Mouse (Mus musculus): ENCODE data around the gene Ftcd. TPM values are rescaled to one million over a fixed set of nuclear protein-coding genes. Genes with fewer than 3 reads are reported as not detected.

The Ftcd gene
- total and polyA plus RNA-seq, 3 experiments, result not detected

GRCm38 (mm10) chr10:76622411-76622810 is 47.0 kb downstream of the Ftcd start:
- no peak for TF ChIP-seq EP300 (IDR thresholded peaks at IDR 0.05; ENCODE audit: insufficient read depth, low read depth, low read length)
- TF ChIP-seq POLR2A (IDR thresholded peaks at IDR 0.05; ENCODE audit: insufficient read depth, low read depth, low read length), result no peak
- no peak for TF ChIP-seq CTCF (IDR thresholded peaks at IDR 0.05)
- H3K9ac ChIP-seq (ENCODE audit: low read depth, low read length), result peak overlapping the region; percentile 79
- H3K27me3 ChIP-seq (ENCODE audit: control insufficient read depth, insufficient read depth, low read length), result no peaks in the 10 kb centered on the region
- H3K4me1 ChIP-seq (ENCODE audit: control insufficient read depth, insufficient read depth, low read length), result no peaks in the 10 kb centered on the region
- H3K27ac ChIP-seq, result peak overlapping the region; percentile 86
- intact Hi-C loops (cut with DNase I), result loop anchor here (2.0 kb wide), 1 partner anchor 112 kb away; no protein-coding TSS in a partner anchor
- H3K79me2 ChIP-seq (replicated peaks; ENCODE audit: control insufficient read depth, insufficient read depth, low read length), result no peaks in the 10 kb centered on the region
- DNase-seq, result no peak
- 64% methylated on average over 4 of the region's 4 CpGs for WGBS
- H3K4me3 ChIP-seq, result peak overlapping the region; percentile 52
- no peaks in the 10 kb centered on the region for H3K36me3 ChIP-seq (ENCODE audit: control insufficient read depth, insufficient read depth, low read length)

- peak; percentile 92 to 96 for DNase-seq
- Histone ChIP-seq H3K36me3 (ENCODE audit: control insufficient read depth, insufficient read depth, low read length) (no peaks in the 10 kb centered on the region), H3K4me3 (peak within 1 kb of the TSS; percentile 52), H3K4me1 (ENCODE audit: control insufficient read depth, insufficient read depth, low read length) (no peaks in the 10 kb centered on the region), H3K9ac (ENCODE audit: low read depth, low read length) (peak within 1 kb of the TSS; percentile 79), H3K79me2 (replicated peaks; ENCODE audit: control insufficient read depth, insufficient read depth, low read length) (no peaks in the 10 kb centered on the region), H3K27me3 (ENCODE audit: control insufficient read depth, insufficient read depth, low read length) (no peaks in the 10 kb centered on the region), H3K27ac (peak within 1 kb of the TSS; percentile 86)
- WGBS, result 5% methylated on average over 23 of the region's 31 CpGs
- TF ChIP-seq EP300 (IDR thresholded peaks at IDR 0.05; ENCODE audit: insufficient read depth, low read depth, low read length) (no peak), CTCF (IDR thresholded peaks at IDR 0.05) (peak; percentile 77), POLR2A (IDR thresholded peaks at IDR 0.05; ENCODE audit: insufficient read depth, low read depth, low read length) (peak; percentile 59)
- intact Hi-C loops (cut with DNase I), result loop anchor here (2.0 kb wide), 1 partner anchor 112 kb away; no protein-coding TSS in a partner anchor
Observed at GRCm38 (mm10) chr10:76622928-76623680, 47.7 kb downstream of the Ftcd start, which contains the start of gene Col6a2. Gene Col6a2 (minus strand): TSS chr10:76623630.

GRCm38 (mm10) chr10:76623734-76624133 is 48.3 kb downstream of the Ftcd start:
- intact Hi-C loops (cut with DNase I), result loop anchor here (2.0 kb wide), 1 partner anchor 111 kb away; no protein-coding TSS in a partner anchor
- Histone ChIP-seq H3K9ac (ENCODE audit: low read depth, low read length) (no peak overlapping the region), H3K4me3 (no peak overlapping the region), H3K79me2 (replicated peaks; ENCODE audit: control insufficient read depth, insufficient read depth, low read length) (no peaks in the 10 kb centered on the region), H3K4me1 (ENCODE audit: control insufficient read depth, insufficient read depth, low read length) (no peaks in the 10 kb centered on the region), H3K27ac (no peak overlapping the region), H3K27me3 (ENCODE audit: control insufficient read depth, insufficient read depth, low read length) (no peaks in the 10 kb centered on the region), H3K36me3 (ENCODE audit: control insufficient read depth, insufficient read depth, low read length) (no peaks in the 10 kb centered on the region)
- DNase-seq, result no peak
- no peak for TF ChIP-seq CTCF (IDR thresholded peaks at IDR 0.05)
- TF ChIP-seq POLR2A (IDR thresholded peaks at IDR 0.05; ENCODE audit: insufficient read depth, low read depth, low read length), result no peak
- TF ChIP-seq EP300 (IDR thresholded peaks at IDR 0.05; ENCODE audit: insufficient read depth, low read depth, low read length), result no peak
- 30% methylated on average over 7 of the region's 7 CpGs for WGBS

DNA sequence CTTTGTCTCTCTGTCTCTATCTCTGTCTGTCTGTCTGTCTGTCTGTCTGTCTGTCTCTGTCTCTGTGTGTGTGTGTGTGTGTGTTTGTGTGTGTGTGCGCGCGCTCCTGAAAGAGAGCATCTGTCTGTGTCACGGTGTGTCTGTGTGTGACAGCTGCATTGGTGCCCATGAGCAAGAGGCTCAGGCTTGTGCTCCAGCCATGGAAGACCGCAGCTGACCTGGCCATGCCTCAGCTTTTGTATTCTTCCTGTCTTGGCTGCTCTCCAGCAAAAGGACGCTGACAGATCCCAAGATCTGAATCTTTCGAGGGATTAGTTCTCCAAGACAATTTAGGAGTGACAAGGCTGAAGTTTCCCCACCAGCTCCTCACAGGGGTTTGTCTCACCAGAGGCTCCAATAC is 49.5 kb downstream of the Ftcd start:
- Histone ChIP-seq H3K79me2 (replicated peaks; ENCODE audit: control insufficient read depth, insufficient read depth, low read length) (no peaks in the 10 kb centered on the region), H3K4me3 (no peak overlapping the region), H3K9ac (ENCODE audit: low read depth, low read length) (no peak overlapping the region), H3K27ac (no peak overlapping the region), H3K36me3 (ENCODE audit: control insufficient read depth, insufficient read depth, low read length) (no peaks in the 10 kb centered on the region), H3K27me3 (ENCODE audit: control insufficient read depth, insufficient read depth, low read length) (no peaks in the 10 kb centered on the region), H3K4me1 (ENCODE audit: control insufficient read depth, insufficient read depth, low read length) (no peaks in the 10 kb centered on the region)
- DNase-seq, result no peak
- intact Hi-C loops (cut with DNase I), result loop anchor here (5.0 kb wide), 1 partner anchor 57 kb away; no protein-coding TSS in a partner anchor
- WGBS, result 58% methylated on average over 7 of the region's 7 CpGs
- no peak for TF ChIP-seq CTCF (IDR thresholded peaks at IDR 0.05)
- no peak for TF ChIP-seq EP300 (IDR thresholded peaks at IDR 0.05; ENCODE audit: insufficient read depth, low read depth, low read length)
- no peak for TF ChIP-seq POLR2A (IDR thresholded peaks at IDR 0.05; ENCODE audit: insufficient read depth, low read depth, low read length)

GRCm38 (mm10) chr10:76627714-76628113 is 52.3 kb downstream of the Ftcd start:
- H3K36me3 ChIP-seq (ENCODE audit: control insufficient read depth, insufficient read depth, low read length), result no peaks in the 10 kb centered on the region
- no peaks in the 10 kb centered on the region for H3K4me1 ChIP-seq (ENCODE audit: control insufficient read depth, insufficient read depth, low read length)
- H3K27me3 ChIP-seq (ENCODE audit: control insufficient read depth, insufficient read depth, low read length), result no peaks in the 10 kb centered on the region
- DNase-seq, result no peak
- TF ChIP-seq CTCF (IDR thresholded peaks at IDR 0.05) (no peak), EP300 (IDR thresholded peaks at IDR 0.05; ENCODE audit: insufficient read depth, low read depth, low read length) (no peak), POLR2A (IDR thresholded peaks at IDR 0.05; ENCODE audit: insufficient read depth, low read depth, low read length) (no peak)
- H3K79me2 ChIP-seq (replicated peaks; ENCODE audit: control insufficient read depth, insufficient read depth, low read length), result no peaks in the 10 kb centered on the region
- 87% methylated on average over 5 of the region's 5 CpGs for WGBS
- no peak overlapping the region for H3K9ac ChIP-seq (ENCODE audit: low read depth, low read length)
- no peak overlapping the region for H3K4me3 ChIP-seq
- intact Hi-C loops (cut with DNase I), result loop anchor here (5.0 kb wide), 1 partner anchor 55 kb away; no protein-coding TSS in a partner anchor
- H3K27ac ChIP-seq, result no peak overlapping the region

- no peaks in the 10 kb centered on the region for H3K79me2 ChIP-seq (replicated peaks; ENCODE audit: control insufficient read depth, insufficient read depth, low read length)
- no peaks in the 10 kb centered on the region for H3K27me3 ChIP-seq (ENCODE audit: control insufficient read depth, insufficient read depth, low read length)
- H3K36me3 ChIP-seq (ENCODE audit: control insufficient read depth, insufficient read depth, low read length), result no peaks in the 10 kb centered on the region
- TF ChIP-seq EP300 (IDR thresholded peaks at IDR 0.05; ENCODE audit: insufficient read depth, low read depth, low read length) (no peak), CTCF (IDR thresholded peaks at IDR 0.05) (no peak), POLR2A (IDR thresholded peaks at IDR 0.05; ENCODE audit: insufficient read depth, low read depth, low read length) (no peak)
- no peak overlapping the region for H3K9ac ChIP-seq (ENCODE audit: low read depth, low read length)
- intact Hi-C loops (cut with DNase I), result no loop called here
- H3K27ac ChIP-seq, result no peak overlapping the region
- H3K4me1 ChIP-seq (ENCODE audit: control insufficient read depth, insufficient read depth, low read length), result no peaks in the 10 kb centered on the region; the same call in 1 of the 2 replicates
- WGBS, result 93% methylated on average over 1 of the region's 1 CpGs
- no peak overlapping the region for H3K4me3 ChIP-seq
- no peak for DNase-seq
Observed at GRCm38 (mm10) chr10:76630657-76631056, 55.2 kb downstream of the Ftcd start.
